Mouse (Mus musculus) Muller cell, postnatal 12 days (primary cell): ENCODE data around the gene Cox8a.

Experiments used
- DNase-seq: peaks from one replicate; pipeline ENCODE4 v3.0.0-alpha.2; 2015; ENCODE audit errors: inconsistent ontology term

Cox8a gene

GRCm38 (mm10) chr19:7185715-7186291 is 31.6 kb downstream of the Cox8a start:
- DNase-seq = no peak

DNA sequence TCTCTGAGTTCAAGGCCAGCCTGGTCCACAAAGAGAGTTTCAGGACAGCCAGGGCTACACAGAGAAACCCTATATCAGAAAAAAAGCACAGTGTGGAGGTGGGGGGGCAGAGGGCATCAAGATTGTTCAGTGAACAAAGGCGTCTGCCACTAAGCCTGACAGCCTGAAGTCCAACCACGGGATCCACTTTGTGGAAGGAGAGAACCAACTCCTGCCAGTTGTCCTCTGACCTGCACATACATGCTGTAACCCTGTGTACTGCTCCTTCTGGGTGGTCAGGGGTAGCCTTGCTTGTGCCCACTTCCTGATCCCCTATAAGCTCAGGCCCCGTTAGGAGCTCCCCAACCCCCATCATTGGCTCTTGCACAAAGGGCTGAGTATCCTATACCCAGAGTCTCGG is 32.4 kb downstream of the Cox8a start:
- DNase-seq = no peak

DNA sequence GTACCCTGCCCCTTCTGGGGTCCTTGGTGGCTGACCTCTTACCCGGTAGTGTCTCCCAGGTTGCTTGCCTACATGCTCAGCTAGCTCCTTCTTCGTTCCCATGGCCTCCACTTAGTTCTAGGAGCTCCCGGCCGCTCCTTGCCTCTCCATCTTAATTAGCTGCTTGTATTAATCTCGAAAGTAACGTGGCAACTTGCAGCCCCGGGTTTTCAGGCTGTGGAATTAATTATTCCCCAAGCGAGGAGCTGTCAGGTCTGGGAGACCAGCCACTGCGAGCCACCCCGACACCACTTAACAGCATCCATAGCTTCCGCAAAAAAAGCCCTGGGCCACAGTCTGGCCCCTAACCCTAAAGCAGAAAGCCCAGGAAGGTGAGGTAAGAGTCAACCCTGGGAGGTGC is 34.0 kb downstream of the Cox8a start:
- no peak for DNase-seq

- DNase-seq = peak; percentile 75
These were observed 35.0 kb downstream of the Cox8a start for GRCm38 (mm10) chr19:7182273-7182949.

DNA sequence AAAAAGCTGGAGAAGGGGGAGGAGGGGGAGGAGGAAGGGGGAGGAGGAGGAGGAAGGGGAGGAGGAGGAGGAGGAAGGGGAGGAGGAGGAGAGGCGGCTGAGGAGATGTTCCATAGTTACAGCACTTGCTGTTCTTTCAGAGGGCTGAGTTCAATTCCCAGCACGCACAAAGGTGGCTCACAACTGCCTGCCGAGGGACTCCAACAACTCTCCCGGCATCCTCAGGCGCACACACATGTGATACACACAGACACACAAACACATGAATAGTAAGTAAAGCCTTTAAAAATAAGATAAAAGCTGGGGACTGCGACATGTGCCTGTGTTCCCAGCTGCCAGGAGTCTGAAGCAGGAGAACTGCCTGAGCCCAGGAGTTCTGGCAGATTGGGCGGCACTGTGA is 35.9 kb downstream of the Cox8a start:
- no peak for DNase-seq

- DNase-seq = peak; percentile 52
These were observed 36.5 kb downstream of the Cox8a start for GRCm38 (mm10) chr19:7180756-7181405.

- DNase-seq = peak; percentile 79
These were observed 38.5 kb downstream of the Cox8a start for GRCm38 (mm10) chr19:7178841-7179452.

GRCm38 (mm10) chr19:7177804-7178511 is 39.5 kb downstream of the Cox8a start:
- DNase-seq = no peak

DNA sequence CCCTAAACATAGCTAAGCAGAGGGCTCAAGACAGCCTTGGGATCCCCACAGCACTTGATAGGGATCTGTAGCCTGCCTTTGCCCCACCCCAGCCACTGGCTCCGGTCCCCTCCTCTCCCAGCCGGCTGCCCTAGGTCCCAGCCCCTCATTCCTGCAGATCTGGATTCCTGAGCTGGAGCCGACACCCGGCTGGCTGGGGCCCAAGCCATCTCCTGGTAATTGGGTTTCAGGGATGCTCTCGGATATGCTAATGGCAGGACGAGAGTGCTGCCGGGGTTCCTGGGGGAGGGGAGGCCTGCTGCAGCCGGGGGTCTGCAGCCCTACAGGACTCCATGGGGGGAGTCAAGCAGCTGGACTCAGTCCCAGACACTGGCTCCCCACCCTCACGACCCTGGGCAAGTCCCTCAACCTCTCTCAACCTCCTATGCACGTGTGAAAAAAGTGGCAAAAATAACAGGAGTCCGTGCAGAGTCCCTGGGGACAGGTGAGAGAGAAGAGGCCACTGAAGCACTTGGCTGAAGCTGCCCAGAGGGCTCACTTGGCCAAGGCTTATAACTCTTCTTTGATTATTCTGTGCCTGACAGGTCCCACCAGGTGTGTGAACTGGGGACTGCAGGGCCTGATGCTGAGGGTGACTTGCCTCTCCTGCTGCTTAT is 41.2 kb downstream of the Cox8a start:
- DNase-seq = peak; percentile 84

GRCm38 (mm10) chr19:7172051-7172866 is 45.2 kb downstream of the Cox8a start:
- DNase-seq = peak; percentile 35

GRCm38 (mm10) chr19:7171447-7171846 is 46.0 kb downstream of the Cox8a start:
- no peak for DNase-seq

DNA sequence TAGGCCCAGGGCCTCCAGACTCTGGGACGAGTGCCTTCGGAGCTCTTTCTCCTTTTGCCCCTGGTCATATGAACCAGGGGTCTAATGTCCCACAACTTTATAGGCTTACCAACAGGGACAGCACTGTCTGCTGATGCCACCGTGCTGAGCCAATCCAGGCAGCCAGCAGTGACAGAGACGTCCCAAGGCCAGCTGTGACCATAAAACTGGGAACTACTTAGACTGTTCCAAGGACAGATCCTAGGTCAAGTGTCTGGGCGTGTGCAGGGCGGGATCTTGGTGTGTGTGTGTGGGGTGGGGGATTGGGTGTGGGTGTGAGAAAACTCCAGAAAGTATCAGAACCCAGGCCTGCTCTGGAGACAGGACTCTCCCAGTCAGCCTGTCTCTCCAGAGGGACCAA is 46.5 kb downstream of the Cox8a start:
- no peak for DNase-seq

DNA sequence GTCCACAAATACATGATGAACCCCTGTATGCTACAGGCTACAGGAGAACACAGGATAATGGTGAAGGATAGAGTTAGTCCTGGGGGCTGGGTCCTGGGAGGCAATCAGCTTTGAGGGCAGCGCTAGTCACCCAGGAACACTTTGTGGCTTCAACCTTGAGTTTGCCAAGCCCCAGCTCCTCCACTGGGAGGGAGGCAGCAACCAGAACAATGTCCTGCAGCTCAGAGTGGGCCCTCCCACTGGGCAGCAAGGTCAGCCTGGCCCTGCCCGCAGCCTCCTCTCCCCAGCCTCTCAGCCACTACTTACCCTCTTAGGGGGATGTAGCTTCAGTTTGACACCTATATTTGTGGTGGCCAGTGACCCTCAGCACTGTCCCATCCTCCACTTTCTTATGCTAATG is 49.0 kb downstream of the Cox8a start:
- DNase-seq = peak; percentile 26

- DNase-seq = no peak
These were observed 50.6 kb downstream of the Cox8a start for GRCm38 (mm10) chr19:7166767-7167166.

- DNase-seq = no peak
These were observed 51.2 kb downstream of the Cox8a start for GRCm38 (mm10) chr19:7166200-7166711.

DNA sequence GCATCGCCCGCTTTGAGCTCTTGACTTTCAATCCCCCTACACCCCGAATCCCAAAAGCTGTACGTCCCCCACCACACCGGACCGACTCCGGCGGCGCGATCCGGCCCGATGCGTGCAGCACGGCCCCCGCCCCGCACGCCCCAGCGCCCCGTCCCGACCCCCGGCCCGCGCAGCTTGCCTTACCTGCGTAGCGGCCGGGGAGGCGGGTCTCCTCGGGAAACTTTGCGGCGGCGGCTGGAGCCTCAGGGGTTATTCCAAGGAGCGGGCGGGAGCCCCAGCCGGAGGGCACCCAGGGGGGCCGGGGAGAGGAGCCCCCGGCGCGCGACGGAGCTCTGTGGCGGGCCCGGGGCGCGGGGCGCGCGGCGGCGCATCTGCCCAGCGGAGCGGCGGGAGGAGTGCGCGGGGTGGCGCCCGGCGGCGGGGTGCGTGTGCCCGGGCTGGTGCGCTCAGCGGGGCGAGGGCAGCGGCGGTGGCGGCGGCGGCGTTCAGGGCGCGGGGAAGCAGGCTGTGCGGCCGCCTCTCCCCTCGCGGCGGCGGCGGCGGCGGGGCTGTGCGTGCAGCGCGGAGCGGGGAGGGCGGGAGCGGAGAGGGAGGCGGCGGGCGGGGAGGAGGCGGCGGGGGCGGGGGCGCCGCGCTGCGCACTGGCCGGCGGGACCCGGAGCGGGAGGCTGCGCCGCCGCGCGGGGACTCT is 51.8 kb downstream of the Cox8a start:
- DNase-seq = no peak
